Mouse (Mus musculus) embryonic fibroblast, embryonic 13.5 days (primary cell): ENCODE data around the gene Defb7.

ENCODE experiments used
- CTCF ChIP-seq: IDR thresholded peaks from 2 replicates; pipeline ENCODE4 v1.5.1; 2011; ENCODE audit warnings: mild to moderate bottlenecking, control low read depth, low read length, moderate library complexity, borderline replicate concordance; ENCODE audit not compliant: insufficient read depth
- POLR2A ChIP-seq: IDR thresholded peaks from 2 replicates; pipeline ENCODE4 v1.6.1; 2011; ENCODE audit warnings: low read depth, mild to moderate bottlenecking, control low read depth, low read length, moderate library complexity

DNA sequence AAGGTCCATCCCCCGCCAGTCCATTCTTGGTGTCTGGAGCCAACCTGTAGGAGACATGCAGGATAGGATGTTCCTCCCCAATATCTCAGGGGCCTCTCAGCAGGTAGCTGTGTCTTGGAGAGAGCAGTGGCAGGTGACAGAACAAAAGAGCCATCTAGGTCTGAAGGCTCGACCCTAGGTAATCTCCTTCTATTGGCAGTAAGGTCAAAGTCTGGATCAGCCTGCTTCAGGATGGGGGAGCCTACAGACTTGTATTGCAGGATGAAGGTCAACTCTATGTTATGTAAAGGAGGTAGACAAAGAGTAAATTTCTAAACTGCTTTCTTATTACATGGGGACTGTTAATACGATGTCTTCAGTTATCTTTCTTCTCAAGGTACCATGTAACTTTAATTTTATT, 25.9 kb upstream of the Defb7 start:
- TF ChIP-seq CTCF: no peak
- TF ChIP-seq POLR2A: no peak
